Mouse (Mus musculus): ENCODE data around the gene Ablim1.

Ablim1 gene

DNA sequence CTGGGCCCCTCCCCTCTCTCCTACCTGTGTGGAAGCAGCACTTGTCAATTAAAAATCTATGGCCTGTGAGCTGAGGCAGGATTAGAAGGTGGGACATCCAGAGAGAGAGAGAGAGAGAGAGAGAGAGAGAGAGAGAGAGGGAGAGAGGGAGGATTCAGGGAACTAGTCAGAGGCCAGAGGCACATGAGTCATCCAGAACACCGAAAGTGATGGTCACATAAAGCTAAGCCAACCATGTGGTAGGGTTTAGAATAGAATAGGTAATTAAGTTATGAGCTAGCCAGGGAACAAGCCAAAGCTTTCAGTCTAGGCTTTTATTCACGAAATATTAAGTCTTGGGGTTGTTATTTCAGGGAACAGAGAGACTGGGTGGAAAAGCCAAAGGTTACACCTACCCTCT, 10.1 kb downstream of the Ablim1 start:
- DNase-seq (ENCODE audit: low spot score in 2 of 2), result no peak

DNA sequence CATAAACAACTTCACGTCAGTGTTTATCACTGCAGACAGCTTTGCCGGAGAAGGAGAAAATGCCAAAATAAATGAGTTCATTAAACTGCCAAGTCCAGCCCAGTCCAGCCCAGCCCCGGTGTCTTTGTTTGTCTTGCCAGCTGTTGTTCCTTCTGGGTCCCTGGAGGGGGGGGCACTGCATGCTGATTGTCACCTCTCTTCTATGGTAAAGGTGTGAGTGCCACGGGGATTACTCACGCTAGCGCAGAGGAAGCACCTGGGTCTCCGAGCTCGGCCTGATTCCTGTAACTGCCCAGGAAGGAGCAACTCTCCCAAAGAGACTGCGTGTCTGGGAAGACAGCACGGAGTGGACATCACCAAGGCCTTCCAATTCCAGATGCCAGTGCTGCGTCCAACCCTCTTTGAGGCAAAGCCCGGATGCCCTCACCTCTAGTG, 12.7 kb downstream of the Ablim1 start:
- DNase-seq (ENCODE audit: low spot score in 2 of 2), result no peak

DNA sequence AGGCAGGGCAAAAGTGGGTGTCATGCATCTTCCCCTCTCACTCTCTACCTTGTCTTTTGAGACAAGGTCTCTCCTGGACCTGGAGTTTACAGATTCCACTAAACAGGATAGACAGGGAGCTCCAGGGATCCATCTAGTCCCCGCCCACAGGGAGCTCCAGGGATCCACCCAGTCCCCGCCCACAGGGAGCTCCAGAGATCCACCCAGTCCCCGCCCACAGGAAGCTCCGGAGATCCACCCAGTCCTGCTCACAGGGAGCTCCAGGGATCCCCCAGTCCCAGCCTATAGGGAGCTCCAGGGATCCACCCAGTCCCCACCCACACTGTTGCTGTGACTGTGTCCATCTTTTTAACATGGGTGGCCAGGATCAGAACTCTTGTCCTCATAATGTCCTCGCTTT, 16.7 kb downstream of the Ablim1 start:
- no peak for DNase-seq (ENCODE audit: low spot score in 2 of 2)

DNA sequence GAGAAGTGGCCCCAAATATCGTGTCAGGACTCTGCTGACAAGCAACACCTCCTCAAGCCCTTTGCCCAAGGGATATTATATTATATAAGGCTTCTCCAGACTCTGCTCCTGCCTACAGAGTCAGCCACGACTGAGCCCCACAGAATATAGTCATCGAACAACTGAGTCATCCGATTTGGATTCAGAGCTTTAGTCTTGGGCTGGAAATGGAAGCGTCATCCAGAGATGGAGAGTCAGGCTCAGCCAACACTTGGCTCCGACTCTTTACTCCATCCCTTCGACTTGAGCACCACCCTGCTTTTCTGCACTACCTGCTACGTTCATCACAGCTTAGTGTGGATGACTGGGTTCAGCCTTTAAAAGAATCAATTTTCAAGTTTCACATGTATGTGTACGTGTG, 17.3 kb downstream of the Ablim1 start:
- DNase-seq (ENCODE audit: low spot score in 2 of 2), result no peak

DNA sequence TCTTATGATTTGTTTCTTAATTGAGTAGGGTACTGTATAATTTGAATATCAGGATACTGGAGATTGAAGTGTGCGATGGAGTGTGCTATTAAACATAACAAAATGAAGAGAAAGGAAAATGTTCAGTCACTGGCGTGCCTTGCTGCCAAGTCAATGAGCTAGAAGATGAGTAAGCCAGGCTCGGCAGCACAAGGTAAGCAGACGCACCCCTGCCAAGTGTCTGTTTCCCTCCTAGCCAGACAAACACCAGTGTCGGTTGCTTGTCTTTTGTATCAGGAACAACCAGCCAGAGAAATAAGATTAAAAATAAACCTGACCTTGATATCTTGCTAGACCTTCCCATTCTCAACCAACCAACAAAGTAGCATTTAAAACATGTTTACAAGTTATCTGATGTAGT, 18.2 kb downstream of the Ablim1 start:
- no peak for DNase-seq (ENCODE audit: low spot score in 2 of 2)

DNA sequence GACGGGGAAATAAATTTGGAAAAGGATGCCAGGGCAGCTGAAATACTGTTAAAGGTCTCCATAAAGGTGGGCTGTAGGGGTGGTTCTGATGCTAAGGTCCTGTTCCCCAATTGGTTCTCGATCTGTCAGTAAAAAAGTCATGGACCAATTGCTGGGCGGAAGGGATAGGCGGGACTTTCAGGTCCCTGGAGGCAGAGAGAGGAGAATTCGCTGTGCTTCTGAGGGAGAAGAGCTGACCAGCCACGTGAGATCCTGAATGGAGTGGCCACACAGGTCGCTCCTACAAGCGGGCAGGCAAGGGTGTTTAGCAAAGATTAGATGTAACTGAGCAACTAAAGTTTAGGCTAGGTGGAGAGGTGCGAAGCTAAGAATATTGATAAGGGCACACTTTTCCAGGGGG, 19.2 kb downstream of the Ablim1 start:
- no peak for DNase-seq (ENCODE audit: low spot score in 2 of 2)

DNA sequence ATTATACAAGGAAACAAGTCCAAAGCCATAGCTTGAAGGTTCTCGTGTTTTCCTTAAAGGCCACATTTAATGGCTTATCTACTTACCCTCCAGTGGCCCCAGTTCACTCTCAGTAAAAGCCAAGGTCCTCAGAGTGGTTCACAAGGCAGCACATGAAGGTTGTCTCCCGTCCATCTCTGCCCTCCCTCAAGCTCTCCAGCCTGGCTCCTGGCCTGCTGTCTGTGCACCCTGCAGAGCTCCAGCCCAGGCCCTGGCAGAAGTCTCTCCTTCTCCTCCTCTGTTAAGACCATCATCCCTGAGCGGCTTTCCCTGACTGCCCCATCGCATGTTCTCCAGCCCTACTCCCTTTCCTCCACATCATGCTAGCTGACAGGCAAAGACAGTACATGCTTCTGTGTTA, 20.4 kb downstream of the Ablim1 start:
- DNase-seq (ENCODE audit: low spot score in 2 of 2), result no peak

DNA sequence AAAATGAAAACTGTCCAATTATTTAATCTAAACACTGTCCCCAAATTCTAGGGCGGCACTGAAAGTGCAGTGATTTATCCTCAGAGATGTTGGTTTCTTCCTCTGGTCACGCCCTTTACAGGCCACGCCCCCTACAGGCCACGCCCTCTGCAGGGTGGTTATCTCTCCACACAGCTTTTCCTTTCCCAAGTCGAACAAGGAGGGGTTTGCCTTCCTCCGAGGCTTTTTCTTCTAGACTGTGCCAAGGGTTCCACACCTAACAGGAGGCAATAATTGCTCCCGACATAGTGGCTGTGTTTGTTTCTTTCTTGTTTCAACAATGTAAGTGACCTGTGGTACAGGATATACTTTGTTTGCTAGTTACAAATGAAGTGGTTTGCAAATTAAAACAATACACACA, 21.0 kb downstream of the Ablim1 start:
- no peak for DNase-seq (ENCODE audit: low spot score in 2 of 2)

DNA sequence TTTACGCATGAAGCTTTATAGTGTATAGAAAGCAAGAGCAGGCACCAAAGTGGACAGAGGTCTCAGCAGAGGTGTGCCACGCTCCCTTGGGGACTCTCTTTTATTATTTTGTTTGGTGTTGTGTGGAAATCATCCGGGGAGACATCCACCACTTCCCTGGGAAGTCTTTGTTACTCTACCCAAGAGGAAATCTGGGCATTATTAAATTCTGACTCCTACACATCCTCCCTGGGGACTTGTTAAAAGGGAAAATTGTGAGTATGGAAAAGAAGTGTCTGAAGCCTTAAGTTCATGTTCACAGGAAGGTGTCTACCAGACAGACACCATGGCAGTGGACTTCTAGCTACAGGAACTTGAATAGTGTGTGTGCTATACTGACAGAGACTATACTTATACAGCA, 31.4 kb downstream of the Ablim1 start:
- no peak for DNase-seq (ENCODE audit: low spot score in 2 of 2)

DNA sequence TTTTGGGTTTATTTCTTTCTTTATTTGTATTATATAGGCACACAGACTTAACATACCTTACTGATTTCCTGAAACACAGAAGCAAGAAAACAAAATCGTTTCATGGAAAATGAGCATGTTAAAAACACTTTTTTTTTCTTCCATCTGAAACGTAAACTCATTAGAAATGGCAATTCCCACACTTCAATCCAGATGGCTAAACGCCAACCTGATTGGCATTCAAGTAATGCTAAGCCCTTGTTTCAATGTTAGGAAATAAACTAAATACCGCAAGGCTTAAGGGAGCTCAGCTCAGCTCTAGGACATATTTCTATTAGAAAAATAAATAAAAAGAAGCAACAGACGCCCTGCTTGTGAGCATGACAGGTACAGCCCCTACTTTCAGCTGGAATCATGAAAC, 32.1 kb downstream of the Ablim1 start:
- no peak for DNase-seq (ENCODE audit: low spot score in 2 of 2)

DNA sequence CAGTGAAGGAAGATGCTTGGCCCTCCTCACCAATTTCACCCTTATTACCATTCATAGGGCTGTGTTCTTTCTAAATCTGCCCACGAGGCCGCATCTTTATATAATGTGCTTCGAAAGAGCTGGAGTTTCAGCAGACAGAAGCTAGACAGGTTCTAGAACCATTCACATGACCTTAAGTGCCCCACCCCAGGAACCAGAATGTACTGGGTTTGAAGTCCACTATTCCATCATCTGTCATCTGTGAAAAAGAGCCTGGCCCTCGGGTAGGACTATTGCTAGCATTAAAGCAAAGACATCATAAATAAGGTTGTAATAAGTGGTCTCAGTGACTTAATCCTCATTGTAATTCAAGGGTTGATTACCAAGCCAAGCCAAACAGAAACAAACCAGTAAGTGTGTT, 35.1 kb downstream of the Ablim1 start:
- DNase-seq (ENCODE audit: low spot score in 2 of 2), result no peak

DNA sequence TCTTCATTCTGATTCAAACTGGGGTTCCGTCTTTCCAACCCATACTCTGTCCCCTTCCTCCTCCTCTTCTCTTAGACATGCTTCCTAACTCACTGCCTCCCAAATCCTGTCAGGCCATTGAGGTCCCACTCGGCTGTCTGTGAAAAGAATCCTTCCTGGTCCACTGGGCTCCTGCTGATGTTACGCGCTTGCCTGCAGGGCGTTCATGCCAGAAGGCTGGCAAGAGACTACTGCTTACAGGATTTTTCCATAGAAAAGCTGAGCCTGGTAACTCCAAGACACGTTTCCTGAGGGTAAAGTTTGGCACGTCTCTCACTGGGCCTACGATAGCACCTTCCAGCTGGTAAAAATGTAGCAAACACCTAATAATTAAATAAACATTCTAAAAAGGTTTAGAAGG, 36.5 kb downstream of the Ablim1 start:
- no peak for DNase-seq (ENCODE audit: low spot score in 2 of 2)

DNA sequence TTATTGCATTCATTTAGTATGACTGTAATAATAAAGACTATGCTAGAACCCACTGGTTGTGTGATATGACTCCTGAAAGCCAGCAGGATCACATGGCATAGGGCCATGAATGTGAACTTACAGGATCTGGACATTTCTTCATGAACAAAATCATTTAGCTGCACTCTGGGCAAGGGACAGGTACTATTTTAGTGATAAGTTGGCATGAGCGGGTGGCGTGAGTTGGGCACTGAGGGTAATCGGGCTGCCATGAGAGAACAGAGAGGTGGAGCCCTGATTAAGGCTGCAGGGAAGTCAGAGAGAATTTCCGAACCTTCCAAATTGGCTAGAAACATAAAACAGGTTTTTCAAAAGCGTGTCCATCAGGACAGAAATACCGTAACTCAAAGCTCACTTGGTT, 37.7 kb downstream of the Ablim1 start:
- DNase-seq (ENCODE audit: low spot score in 2 of 2), result no peak

DNA sequence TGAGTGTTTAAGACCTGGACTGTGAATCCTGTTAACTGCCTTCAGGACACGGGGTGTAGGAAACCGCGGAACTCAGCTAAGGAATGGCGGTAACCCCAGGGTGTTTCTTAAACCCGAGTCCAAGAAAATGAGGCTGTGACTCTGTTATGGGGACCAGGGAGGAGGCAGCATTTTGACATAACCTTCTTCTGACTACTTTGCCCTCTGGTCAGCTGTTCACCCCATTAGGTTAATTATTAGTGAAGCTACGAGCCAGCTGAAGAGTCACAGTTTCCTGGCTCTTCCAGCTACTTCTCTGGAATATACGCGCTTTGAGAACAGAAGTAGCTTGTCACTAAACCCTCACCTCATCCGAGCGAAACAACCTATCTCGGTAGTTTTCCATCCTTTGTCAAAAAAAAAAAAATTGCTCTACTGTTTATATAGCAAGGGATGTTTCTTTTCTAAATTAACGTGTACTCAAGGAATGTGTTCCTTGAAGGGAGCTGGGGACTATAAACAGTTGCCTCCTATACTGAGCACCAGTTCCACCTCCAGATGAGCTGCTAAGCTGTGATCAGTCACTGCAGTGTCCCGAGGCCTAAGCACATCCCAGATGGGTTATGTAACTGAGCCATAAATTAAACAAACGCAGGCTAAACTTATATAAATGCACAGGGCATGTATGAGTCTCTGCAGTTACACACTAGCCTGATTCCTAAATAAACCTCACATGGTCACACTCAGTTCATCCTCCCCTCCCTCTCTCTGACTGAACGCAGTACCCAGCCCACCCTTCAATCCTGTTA, 39.4 kb downstream of the Ablim1 start:
- no peak for DNase-seq (ENCODE audit: low spot score in 2 of 2)

DNA sequence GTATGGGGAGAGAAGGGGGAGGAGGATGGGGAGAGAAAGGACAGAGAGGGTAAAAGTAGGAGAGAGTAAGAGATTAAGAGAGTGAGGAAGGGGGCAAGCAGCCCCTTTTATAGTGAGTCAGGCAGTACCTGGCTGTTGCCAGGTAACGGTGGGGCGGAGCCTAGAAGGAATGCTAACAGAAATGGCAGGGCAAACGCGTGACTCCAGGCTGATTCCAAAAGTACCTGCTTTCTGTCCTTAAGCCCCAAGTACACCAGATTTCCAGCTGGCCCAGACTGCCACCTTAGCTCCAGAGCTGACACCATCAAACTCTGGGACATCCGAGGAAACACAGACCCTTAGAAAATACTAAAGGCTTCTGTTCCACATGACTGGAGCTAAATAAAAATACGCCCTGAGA, 40.0 kb downstream of the Ablim1 start:
- no peak for DNase-seq (ENCODE audit: low spot score in 2 of 2)

DNA sequence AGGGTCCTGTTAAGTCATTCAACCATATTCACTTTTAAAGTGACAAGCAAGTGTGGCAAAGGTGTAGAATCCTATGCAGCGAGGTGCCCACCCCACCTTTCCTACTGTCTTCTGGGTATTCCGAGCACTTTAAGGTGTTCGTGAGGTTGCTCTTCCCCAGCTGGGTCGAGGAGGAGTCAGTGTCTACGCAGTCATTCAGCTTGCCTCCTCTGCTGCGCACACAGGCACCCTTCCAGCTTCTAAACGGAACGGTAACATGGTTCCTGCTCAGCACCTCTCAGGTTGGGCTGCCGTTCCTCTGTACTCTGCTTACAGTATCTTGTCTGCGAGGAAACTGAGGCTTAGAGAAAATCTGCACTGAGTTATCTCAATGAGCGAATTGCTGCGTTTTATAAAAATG, 40.4 kb downstream of the Ablim1 start:
- no peak for DNase-seq (ENCODE audit: low spot score in 2 of 2)

DNA sequence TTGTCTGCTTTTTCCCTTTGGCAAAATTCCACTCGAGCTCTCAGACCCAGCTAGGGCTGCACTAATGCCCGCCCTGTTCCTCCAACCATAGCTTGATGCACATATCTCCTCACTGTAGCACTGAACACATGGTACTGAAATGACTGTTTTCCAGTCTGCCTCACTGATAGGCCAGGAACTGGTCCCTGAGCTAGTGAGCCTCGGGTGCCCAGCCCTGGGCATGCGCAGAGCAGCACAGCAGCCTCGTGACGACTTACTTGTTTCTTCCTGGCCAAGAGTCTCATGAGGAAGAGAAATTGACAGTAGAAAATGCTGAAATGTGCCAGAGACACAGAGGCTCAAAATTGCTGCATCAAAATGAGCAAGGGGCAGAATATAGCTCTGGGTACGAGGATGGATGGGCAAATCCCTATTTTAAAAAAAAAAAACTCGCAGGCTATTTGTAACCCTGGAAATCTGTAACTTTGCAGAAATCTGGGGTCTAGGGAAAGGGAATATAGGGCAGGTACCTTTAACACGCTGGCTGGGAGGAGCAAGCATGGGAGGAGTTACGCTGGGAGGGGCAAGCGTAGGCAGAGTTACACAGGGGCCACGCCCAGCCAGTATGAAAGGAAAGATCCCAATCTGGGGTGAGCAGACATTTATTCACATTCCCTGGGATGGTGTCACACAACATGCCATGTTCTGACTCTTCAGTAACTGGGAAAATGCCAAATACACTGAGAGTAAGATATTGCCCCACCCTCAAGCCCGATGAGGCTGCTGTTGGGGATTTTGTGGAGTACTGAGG, 41.7 kb downstream of the Ablim1 start:
- DNase-seq (ENCODE audit: low spot score in 2 of 2), result peak; percentile 62 to 69

DNA sequence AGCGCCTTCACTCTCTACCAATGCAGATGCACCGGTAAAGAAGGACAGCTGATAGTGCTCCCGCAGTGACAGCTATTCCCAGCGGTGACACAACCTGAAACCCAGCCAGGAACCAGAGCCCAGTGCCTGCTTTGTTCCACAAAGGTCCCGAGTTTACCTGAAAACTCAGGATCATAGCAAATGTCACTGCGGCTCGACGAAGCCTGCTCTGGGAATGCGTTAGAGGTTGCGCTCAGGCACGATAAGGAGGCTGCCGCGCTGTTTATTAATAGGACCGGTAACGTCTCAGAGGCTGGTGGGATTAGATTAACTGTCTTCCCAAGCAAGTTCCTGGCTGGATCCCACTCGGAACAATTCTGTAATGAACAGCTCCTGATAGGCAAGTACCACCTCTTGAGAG, 43.0 kb downstream of the Ablim1 start:
- DNase-seq (ENCODE audit: low spot score in 2 of 2), result no peak

DNA sequence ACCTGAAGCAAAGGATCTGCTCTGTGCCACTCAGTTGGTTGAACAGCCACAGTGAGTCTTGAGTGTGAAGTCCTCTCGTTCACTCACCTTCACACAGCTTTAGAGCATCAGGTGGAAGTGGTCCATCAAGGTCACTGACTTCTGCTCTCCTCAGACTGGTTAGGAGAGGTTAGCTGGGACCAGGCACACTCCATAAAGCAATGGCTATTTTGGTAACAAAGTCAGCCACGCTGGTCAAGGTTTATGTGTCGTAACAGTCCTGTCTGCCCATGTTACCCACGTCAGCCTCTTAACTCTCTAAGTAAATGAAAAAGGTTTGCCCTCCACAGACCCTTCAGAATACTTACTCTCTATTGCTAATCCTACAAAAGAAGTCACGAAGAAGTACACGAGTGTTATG, 44.0 kb downstream of the Ablim1 start:
- DNase-seq (ENCODE audit: low spot score in 2 of 2), result no peak

DNA sequence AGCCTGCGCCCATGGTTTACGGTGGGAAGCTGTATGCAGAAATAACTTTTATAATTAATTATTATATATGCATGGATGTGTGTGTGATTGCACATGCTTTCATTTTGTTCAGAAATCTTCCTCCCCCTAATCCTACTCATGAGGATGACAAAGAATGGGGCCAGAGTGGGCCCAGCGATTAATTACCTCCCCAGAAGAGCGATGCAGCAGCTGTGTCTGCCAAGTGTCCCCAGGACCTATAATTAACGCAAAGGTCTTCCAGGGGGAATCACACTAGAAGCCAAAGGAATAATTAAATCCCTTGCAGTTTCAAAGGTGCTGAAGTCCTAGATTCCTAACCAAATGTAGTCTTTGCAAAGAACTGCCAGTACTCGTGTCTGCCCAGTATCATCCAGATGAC, 44.9 kb downstream of the Ablim1 start:
- no peak for DNase-seq (ENCODE audit: low spot score in 2 of 2)

DNA sequence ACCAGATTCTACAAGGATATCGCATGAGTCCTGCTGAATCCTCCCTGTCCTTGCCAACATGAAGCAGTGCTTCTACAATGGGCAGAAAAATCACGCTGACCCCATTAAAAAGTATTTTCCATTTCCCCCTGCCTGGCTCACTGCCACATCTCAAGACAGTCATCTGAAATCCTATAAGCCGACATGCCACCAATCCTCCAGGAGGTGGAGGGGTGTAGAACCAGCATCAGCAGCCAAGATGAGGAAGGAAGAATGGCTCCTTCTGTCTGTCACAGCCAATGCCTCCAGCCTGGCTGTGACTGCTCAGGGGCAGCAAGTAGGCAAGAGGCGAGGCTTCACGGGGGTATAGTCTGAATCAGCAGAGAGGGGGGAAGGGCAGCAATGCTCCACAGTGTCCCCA, 47.2 kb downstream of the Ablim1 start:
- DNase-seq (ENCODE audit: low spot score in 2 of 2), result no peak

DNA sequence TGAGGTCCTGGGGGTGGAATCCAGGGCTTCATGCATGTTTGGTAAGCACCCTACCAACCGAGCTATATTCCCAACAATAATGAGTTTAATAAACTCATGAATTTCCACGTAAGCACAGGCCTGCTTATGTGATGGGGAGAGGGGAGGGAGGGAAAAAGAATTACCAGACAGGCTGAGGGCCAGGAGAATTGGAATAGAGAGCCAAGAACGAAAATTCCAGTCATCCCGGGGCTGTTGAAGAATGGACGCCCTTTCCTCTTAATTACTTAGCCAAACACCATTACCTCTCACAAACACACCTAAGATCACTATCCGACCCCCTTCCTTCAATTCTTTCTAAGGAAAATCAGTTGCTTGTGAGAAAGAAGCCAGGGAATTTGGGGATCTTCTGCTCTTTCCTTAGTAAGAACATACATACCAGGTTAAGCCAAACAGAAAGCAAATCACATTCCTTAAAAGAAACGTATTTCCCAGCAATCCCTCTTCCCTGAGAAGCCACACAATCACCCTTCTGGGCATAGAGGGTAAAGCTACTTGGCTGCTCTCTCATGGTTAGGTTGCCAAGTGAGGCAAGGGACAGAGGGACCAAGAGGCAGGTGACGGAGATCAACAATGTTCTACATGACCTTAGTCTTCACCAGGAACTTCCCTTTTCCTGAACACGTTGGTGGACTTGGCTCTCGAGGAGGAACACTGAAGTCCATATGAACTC, 48.2 kb downstream of the Ablim1 start:
- no peak for DNase-seq (ENCODE audit: low spot score in 2 of 2)

Measured in frontal cortex, postnatal 10 days (tissue).